Mouse (Mus musculus): ENCODE data around the gene Rapsn.
A peak's percentile ranks its signal among the peaks of the same experiment; 100 is the strongest.
"Not testable (repeated sequence)": the region's sequence is repeated elsewhere in the genome, so short reads cannot be mapped to it uniquely, and the experiment has no call there.

Rapsn gene

GRCm38 (mm10) chr2:91044727-91045126, 9.3 kb downstream of the Rapsn start:
- H3K27me3 ChIP-seq (ENCODE audit: insufficient read depth, low read length): peaks cover 36% of the 10 kb centered on the region
- H3K4me3 ChIP-seq (replicated peaks; ENCODE audit: low read length): peak overlapping the region; percentile 60
- H3K36me3 ChIP-seq (ENCODE audit: insufficient read depth, low read length): no peaks in the 10 kb centered on the region
- no peak for TF ChIP-seq NANOG (IDR thresholded peaks at IDR 0.05; ENCODE audit: borderline replicate concordance, low read length)
- TF ChIP-seq CTCF (conservative IDR thresholded peaks at IDR 0.05; ENCODE audit: low read length): no peak
- TF ChIP-seq POU5F1 (IDR thresholded peaks at IDR 0.05; ENCODE audit: borderline replicate concordance, low read length): no peak
- no peaks in the 10 kb centered on the region for H3K9me3 ChIP-seq (ENCODE audit: low read length)
- peaks cover 72% of the 10 kb centered on the region for H3K4me1 ChIP-seq (replicated peaks; ENCODE audit: low read depth, low read length)

- not testable (repeated sequence) for H3K9me3 ChIP-seq (ENCODE audit: low read length); H3K36me3 ChIP-seq (ENCODE audit: insufficient read depth, low read length)
- peak overlapping the region; percentile 60; the same call in 1 of the 2 replicates for H3K4me3 ChIP-seq (replicated peaks; ENCODE audit: low read length)
- H3K27me3 ChIP-seq (ENCODE audit: insufficient read depth, low read length): peaks cover 32% of the 10 kb centered on the region
- peaks cover 72% of the 10 kb centered on the region for H3K4me1 ChIP-seq (replicated peaks; ENCODE audit: low read depth, low read length)
Observed at GRCm38 (mm10) chr2:91045805-91046204, 10.4 kb downstream of the Rapsn start.

- TF ChIP-seq CTCF (conservative IDR thresholded peaks at IDR 0.05; ENCODE audit: low read length) (no peak), NANOG (IDR thresholded peaks at IDR 0.05; ENCODE audit: borderline replicate concordance, low read length) (no peak), POU5F1 (IDR thresholded peaks at IDR 0.05; ENCODE audit: borderline replicate concordance, low read length) (no peak)
- H3K4me3 ChIP-seq (replicated peaks; ENCODE audit: low read length): no peak overlapping the region
- H3K36me3 ChIP-seq (ENCODE audit: insufficient read depth, low read length): peaks cover 6% of the 10 kb centered on the region
- H3K4me1 ChIP-seq (replicated peaks; ENCODE audit: low read depth, low read length): peaks cover 62% of the 10 kb centered on the region
- peaks cover 17% of the 10 kb centered on the region for H3K27me3 ChIP-seq (ENCODE audit: insufficient read depth, low read length)
- no peaks in the 10 kb centered on the region for H3K9me3 ChIP-seq (ENCODE audit: low read length)
Observed at GRCm38 (mm10) chr2:91047359-91047758, 11.9 kb downstream of the Rapsn start.

GRCm38 (mm10) chr2:91051917-91052316, 16.5 kb downstream of the Rapsn start:
- Histone ChIP-seq H3K4me3 (replicated peaks; ENCODE audit: low read length) (no peak overlapping the region), H3K4me1 (replicated peaks; ENCODE audit: low read depth, low read length) (peaks cover 50% of the 10 kb centered on the region), H3K9me3 (ENCODE audit: low read length) (no peaks in the 10 kb centered on the region), H3K36me3 (ENCODE audit: insufficient read depth, low read length) (peaks cover 29% of the 10 kb centered on the region), H3K27me3 (ENCODE audit: insufficient read depth, low read length) (no peaks in the 10 kb centered on the region)
- TF ChIP-seq POU5F1 (IDR thresholded peaks at IDR 0.05; ENCODE audit: borderline replicate concordance, low read length): no peak
- no peak for TF ChIP-seq CTCF (conservative IDR thresholded peaks at IDR 0.05; ENCODE audit: low read length)

- Histone ChIP-seq H3K9me3 (ENCODE audit: low read length) (no peaks in the 10 kb centered on the region), H3K4me1 (replicated peaks; ENCODE audit: low read depth, low read length) (peaks cover 43% of the 10 kb centered on the region)
- TF ChIP-seq NANOG (IDR thresholded peaks at IDR 0.05; ENCODE audit: borderline replicate concordance, low read length) (no peak), CTCF (conservative IDR thresholded peaks at IDR 0.05; ENCODE audit: low read length) (no peak), POU5F1 (IDR thresholded peaks at IDR 0.05; ENCODE audit: borderline replicate concordance, low read length) (no peak)
Observed at GRCm38 (mm10) chr2:91052752-91053151, 17.3 kb downstream of the Rapsn start.

GRCm38 (mm10) chr2:91053181-91053933, 17.9 kb downstream of the Rapsn start:
- H3K4me3 ChIP-seq (replicated peaks; ENCODE audit: low read length): peak overlapping the region; percentile 98
- H3K36me3 ChIP-seq (ENCODE audit: insufficient read depth, low read length): peaks cover 44% of the 10 kb centered on the region
- H3K4me1 ChIP-seq (replicated peaks; ENCODE audit: low read depth, low read length): peaks cover 36% of the 10 kb centered on the region
- H3K9me3 ChIP-seq (ENCODE audit: low read length): no peaks in the 10 kb centered on the region
- TF ChIP-seq NANOG (IDR thresholded peaks at IDR 0.05; ENCODE audit: borderline replicate concordance, low read length): no peak
- no peak for TF ChIP-seq CTCF (conservative IDR thresholded peaks at IDR 0.05; ENCODE audit: low read length)
- TF ChIP-seq POU5F1 (IDR thresholded peaks at IDR 0.05; ENCODE audit: borderline replicate concordance, low read length): no peak
- H3K27me3 ChIP-seq (ENCODE audit: insufficient read depth, low read length): no peaks in the 10 kb centered on the region

More at GRCm38 (mm10) chr2:91052752-91053151, 17.3 kb downstream of the Rapsn start:
- H3K4me3 ChIP-seq (replicated peaks; ENCODE audit: low read length): no peak overlapping the region
- peaks cover 38% of the 10 kb centered on the region for H3K36me3 ChIP-seq (ENCODE audit: insufficient read depth, low read length)
- H3K27me3 ChIP-seq (ENCODE audit: insufficient read depth, low read length): no peaks in the 10 kb centered on the region

- H3K36me3 ChIP-seq (ENCODE audit: insufficient read depth, low read length): peaks cover 50% of the 10 kb centered on the region
- peaks cover 32% of the 10 kb centered on the region for H3K4me1 ChIP-seq (replicated peaks; ENCODE audit: low read depth, low read length)
- H3K27me3 ChIP-seq (ENCODE audit: insufficient read depth, low read length): no peaks in the 10 kb centered on the region
- no peaks in the 10 kb centered on the region for H3K9me3 ChIP-seq (ENCODE audit: low read length)
- no peak for TF ChIP-seq POU5F1 (IDR thresholded peaks at IDR 0.05; ENCODE audit: borderline replicate concordance, low read length)
- peak within 1 kb of the TSS; percentile 98 for H3K4me3 ChIP-seq (replicated peaks; ENCODE audit: low read length)
Observed at GRCm38 (mm10) chr2:91053934-91054382, 18.5 kb downstream of the Rapsn start, which contains the start of gene Psmc3. Psmc3 (plus strand) TSS chr2:91054009.

GRCm38 (mm10) chr2:91058435-91058834, 23.0 kb downstream of the Rapsn start:
- TF ChIP-seq POU5F1 (IDR thresholded peaks at IDR 0.05; ENCODE audit: borderline replicate concordance, low read length) (no peak), NANOG (IDR thresholded peaks at IDR 0.05; ENCODE audit: borderline replicate concordance, low read length) (no peak), CTCF (conservative IDR thresholded peaks at IDR 0.05; ENCODE audit: low read length) (no peak)
- H3K36me3 ChIP-seq (ENCODE audit: insufficient read depth, low read length): peaks cover 88% of the 10 kb centered on the region

GRCm38 (mm10) chr2:91059376-91059775, 24.0 kb downstream of the Rapsn start:
- Histone ChIP-seq H3K27me3 (ENCODE audit: insufficient read depth, low read length) (no peaks in the 10 kb centered on the region), H3K36me3 (ENCODE audit: insufficient read depth, low read length) (peaks cover 98% of the 10 kb centered on the region), H3K4me3 (replicated peaks; ENCODE audit: low read length) (no peak overlapping the region), H3K4me1 (replicated peaks; ENCODE audit: low read depth, low read length) (peaks cover 56% of the 10 kb centered on the region), H3K9me3 (ENCODE audit: low read length) (no peaks in the 10 kb centered on the region)
- TF ChIP-seq POU5F1 (IDR thresholded peaks at IDR 0.05; ENCODE audit: borderline replicate concordance, low read length) (no peak), CTCF (conservative IDR thresholded peaks at IDR 0.05; ENCODE audit: low read length) (no peak), NANOG (IDR thresholded peaks at IDR 0.05; ENCODE audit: borderline replicate concordance, low read length) (no peak)

More at GRCm38 (mm10) chr2:91058435-91058834, 23.0 kb downstream of the Rapsn start:
- Histone ChIP-seq H3K9me3 (ENCODE audit: low read length) (no peaks in the 10 kb centered on the region), H3K27me3 (ENCODE audit: insufficient read depth, low read length) (no peaks in the 10 kb centered on the region), H3K4me3 (replicated peaks; ENCODE audit: low read length) (no peak overlapping the region), H3K4me1 (replicated peaks; ENCODE audit: low read depth, low read length) (peaks cover 50% of the 10 kb centered on the region)
